Mouse (Mus musculus) telencephalon, adult 2 months (tissue): ENCODE results near the gene Pappa2.

Source experiments
- DNase-seq: peaks from one replicate; pipeline ENCODE4 v3.0.0-alpha.2; 2011; ENCODE audit warnings: low read depth, low spot score

Pappa2 gene

GRCm38 (mm10) chr1:158765842-158766241 lies 214.4 kb downstream of the Pappa2 start:
- DNase-seq: no peak

GRCm38 (mm10) chr1:158764727-158765126 lies 215.6 kb downstream of the Pappa2 start:
- DNase-seq: no peak

- no peak for DNase-seq
These were observed 216.1 kb downstream of the Pappa2 start for GRCm38 (mm10) chr1:158764211-158764610.

DNA sequence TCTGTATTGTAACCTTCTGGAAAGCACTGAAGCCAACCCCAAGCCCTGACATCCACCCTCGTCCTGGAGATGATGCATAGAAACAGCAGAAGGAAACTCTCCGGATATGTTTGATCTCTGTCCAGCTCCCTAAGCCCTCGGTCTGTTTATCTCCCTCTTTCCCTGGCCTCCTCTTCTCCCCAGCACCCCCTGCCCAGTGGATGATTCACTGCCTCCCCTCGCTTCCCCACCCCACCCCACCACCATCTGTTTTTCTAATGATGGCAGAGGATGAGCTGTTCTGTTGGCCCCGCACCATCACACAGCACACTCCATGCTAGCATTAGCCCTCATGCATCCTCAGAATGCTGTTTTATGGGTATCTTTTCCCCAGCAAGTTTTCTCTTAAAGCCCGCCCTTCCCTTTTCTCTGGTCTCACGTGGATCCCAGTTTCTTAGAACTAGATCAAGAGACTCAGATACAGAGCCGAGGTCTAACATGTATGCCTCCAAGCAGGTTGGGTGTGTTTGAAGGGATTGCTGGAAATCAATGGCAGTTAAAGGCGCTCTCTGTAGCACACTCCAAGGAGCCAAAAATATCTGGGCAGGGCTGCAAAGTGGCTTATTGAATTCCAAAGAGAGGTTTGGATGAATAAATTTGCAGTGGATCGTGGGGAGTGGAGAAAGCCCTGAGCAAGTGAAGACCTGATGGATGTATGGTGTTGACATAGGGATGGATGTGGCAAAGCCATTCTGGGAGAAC lies 231.8 kb downstream of the Pappa2 start:
- DNase-seq: no peak

GRCm38 (mm10) chr1:158741449-158741848 lies 238.8 kb downstream of the Pappa2 start:
- no peak for DNase-seq

- peak; percentile 45 for DNase-seq
These were observed 239.3 kb downstream of the Pappa2 start for GRCm38 (mm10) chr1:158740949-158741348.

DNA sequence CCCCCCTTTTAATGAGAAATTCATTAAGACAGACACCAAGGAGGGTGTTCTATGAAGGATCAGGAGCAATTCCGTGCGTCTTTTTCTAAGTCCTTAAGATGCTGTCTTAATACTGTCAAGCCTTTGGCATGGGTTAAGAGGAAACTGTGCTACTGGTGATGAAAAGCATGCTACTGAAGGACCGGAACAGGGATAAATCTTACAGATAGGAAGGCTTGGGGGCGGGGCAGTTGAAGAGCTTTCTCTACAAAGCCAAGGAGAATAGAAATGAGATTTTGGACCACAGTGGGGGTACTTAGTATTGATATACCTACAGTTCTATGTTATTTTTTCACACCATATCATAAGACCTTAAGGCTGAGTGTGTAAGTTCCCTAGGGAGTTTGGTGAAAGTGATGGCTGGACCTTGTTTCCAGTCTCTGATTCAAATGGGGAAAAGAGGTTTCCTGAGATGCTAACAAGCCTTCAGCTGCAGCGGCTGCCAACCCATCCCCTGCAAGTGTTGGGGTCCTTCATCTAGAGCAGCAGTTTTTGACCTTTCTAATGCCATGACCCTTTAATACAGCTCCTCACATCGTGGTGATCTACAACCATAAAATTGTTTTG lies 240.0 kb downstream of the Pappa2 start:
- no peak for DNase-seq

- DNase-seq: peak; percentile 8
These were observed 241.0 kb downstream of the Pappa2 start for GRCm38 (mm10) chr1:158739132-158739919.

DNA sequence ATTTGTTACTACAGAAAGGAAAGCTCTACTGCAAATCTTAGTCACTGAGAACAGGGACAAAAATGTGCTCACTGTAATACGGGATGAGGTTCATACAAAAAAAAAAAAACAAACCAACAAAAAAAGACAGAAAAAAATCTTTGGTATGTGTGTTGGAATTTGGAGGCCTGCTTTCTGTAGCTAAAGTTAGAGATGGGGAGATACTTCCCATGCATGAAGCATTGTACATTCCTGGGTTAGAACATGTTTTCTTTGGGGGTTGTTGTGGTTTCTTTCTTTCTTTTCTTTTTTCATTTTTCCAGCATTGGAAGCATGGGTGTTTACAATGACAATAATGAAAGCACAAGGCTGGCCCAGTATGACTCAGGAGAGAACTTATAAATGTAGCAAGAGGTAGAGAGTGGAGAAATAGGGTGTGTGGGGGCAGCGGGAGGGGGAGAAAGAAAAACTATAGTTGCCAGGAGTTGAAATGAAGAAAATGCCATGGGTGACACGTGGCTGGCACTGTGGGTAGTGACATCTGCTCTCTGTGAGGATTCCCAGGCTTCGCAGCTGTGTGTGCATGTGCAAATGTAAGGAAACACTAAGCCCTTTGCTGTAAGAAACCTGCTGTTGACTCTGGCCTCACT lies 247.3 kb downstream of the Pappa2 start:
- DNase-seq: peak; percentile 43

DNA sequence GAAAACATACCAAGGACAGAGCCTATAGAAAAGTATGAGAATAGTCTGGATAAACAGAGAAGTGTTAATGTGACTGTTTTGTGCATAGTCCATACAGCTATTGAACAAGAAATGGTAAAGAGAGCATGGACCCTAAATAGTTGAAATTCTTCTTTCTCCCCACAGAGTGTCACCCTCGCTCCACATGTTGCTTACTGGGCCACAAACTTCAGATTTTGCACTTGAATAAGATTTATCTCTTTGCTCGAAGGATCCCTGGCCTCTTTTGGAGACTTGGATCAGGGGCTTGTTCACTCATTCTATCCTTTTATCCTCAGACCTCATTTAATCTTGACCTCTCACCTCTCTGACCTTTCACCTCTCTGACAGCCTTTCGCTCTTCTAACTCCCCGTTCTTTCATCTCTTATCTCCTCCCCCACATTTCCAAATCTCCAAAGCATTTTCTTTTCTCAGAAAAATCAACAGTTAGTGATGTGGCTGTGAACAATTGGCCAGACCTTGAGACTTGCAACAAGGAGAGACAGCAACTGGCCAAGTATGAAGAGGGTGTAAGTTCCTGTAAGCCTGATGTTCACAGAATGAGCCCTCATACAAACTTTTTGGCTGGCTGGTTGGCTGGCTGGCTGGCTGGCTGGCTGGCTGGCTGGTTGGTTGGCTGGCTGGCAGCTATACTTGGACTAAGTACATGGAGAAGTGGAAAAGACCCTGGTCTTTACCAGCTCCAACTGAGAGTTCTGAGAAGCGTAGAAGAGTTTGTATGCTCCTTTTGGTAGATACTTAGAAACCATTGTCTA lies 266.8 kb downstream of the Pappa2 start:
- peak; percentile 21 for DNase-seq

DNA sequence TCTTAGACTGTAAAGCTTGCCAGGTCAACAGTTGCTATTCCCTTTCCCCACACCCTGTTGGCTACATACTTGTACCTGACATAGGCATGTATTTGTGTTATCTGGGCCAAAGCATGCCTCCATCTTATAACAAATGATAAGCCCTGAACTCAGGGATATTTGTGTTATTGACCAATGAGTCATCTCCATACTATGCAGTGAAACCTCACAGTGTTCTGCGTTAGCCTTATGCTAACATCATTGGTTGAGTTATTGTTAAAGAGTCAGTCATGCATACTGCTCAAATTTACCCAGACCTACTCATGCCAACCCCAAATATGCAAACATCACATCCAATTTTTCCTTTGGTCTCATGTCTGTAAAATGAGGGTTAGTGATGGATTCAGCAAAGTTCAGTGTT lies 279.0 kb downstream of the Pappa2 start:
- no peak for DNase-seq

GRCm38 (mm10) chr1:158700147-158700546 lies 280.1 kb downstream of the Pappa2 start:
- no peak for DNase-seq

DNA sequence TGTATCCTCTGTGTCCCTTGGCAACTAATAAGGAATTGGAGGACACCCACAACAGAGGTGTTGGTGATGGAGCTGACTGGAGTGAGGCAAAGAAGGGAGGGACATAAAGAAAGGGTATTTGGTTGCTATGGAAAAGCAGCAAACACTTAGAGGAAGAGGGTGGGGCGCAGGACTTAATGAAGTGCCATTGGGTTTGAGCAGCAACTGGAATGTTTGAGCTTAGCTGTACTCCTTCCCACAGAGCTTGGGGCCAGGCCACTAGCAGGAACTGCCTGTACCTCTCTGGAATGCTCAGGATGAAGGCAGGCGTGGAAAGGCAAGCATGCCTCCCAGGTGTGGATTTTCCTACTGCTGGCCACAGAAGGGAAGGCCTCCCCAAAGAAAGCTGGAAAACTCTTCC lies 281.0 kb downstream of the Pappa2 start:
- DNase-seq: no peak

- DNase-seq: no peak
These were observed 282.3 kb downstream of the Pappa2 start for GRCm38 (mm10) chr1:158697859-158698569.

DNA sequence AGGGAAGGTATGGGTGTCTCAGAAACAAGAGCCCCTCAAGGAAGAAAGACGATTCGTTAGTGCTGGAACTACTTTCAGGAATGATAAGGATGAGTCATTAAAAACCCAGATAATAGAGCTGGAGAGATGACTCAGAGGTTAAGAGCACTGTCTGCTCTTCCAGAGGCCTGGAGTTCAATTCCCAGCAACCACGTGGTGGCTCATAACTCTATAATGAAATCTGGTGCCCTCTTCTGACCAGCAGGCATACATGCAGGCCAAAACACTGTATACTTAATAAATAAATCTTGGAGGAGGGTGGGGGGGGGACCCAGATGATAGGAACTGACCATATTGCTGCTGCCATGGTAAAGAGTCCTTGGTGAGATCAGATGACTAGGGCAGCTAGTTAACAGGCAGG lies 282.9 kb downstream of the Pappa2 start:
- no peak for DNase-seq

- no peak for DNase-seq
These were observed 292.6 kb downstream of the Pappa2 start for GRCm38 (mm10) chr1:158687726-158688125.

GRCm38 (mm10) chr1:158669971-158670592 lies 310.2 kb downstream of the Pappa2 start:
- DNase-seq: peak; percentile 39

DNA sequence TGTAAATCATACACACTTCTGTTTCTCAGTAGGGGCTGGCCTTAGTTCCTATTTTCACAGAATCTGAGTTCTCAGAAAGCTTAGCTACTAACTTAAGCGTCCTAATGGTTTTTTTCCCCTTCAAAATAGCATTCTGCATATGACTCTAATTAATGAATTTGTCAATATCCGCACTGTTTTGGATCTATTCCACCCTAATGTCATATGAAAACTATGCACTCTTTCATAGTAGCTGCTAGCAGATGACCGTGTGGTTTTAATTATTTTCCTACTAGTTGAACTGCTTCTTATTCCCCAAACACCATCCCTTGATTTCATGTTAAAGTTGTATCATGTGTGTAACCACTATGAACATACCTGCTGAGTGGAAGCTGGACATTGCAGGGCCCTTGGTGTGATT lies 314.3 kb downstream of the Pappa2 start:
- no peak for DNase-seq
